Mouse (Mus musculus): Measurements from ENCODE around the gene Slc9b1.

DNA sequence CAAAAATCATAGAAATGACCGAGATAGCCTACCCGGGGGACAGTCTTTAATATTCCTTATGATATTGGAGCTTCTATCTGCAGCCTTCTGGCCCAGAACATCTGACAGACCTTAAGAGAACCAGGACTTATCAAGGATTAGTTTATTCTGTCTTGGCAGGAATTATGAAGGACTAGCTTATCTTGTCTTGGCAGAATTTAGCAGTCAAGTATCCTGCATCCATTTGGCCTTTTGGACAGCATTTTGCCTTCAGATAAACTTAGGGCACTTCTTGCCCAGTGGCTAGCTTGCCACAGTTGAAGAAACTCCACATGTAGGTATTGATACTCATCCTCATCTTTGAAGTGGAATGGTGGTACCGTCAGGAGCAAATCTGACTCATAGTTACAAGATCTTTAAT is 4.0 kb downstream of the Slc9b1 start:
- TF ChIP-seq CTCF (IDR thresholded peaks at IDR 0.05; ENCODE audit: control insufficient read depth, insufficient read depth, insufficient read length) (no peak), MYOD1 (IDR thresholded peaks at IDR 0.05; ENCODE audit: control insufficient read depth, insufficient read length, low read depth) (no peak)

All from C2C12 (cell line).